Mouse (Mus musculus) heart, adult 2 months (tissue): Measurements from ENCODE around the gene Hexb.

ENCODE experiments used
- CTCF ChIP-seq: fragments of 200-600 bp; IDR thresholded peaks from 2 replicates; pipeline ENCODE4 v1.8.1; 2022; ENCODE audit warnings: antibody characterized with exemption, mild to moderate bottlenecking, moderate library complexity
- EP300 ChIP-seq: fragments of 200-500 bp; IDR thresholded peaks from 2 replicates; pipeline ENCODE4 v1.6.1; 2011; ENCODE audit warnings: low read depth, low read length, control low read depth; ENCODE audit not compliant: insufficient read depth
- POLR2A ChIP-seq: fragments of 200-500 bp; IDR thresholded peaks from 2 replicates; pipeline ENCODE4 v1.6.1; 2011; ENCODE audit warnings: mild to moderate bottlenecking, low read depth, low read length, control low read depth; ENCODE audit not compliant: insufficient read depth

GRCm38 (mm10) chr13:97246217-97246616 lies 48.1 kb upstream of the Hexb start:
- TF ChIP-seq CTCF: no peak
- TF ChIP-seq POLR2A: no peak
- no peak for TF ChIP-seq EP300
